Mouse (Mus musculus): ENCODE data around the gene Mfsd1.

Mfsd1 gene

GRCm38 (mm10) chr3:67618222-67618621, 35.7 kb downstream of the Mfsd1 start:
- no peak for DNase-seq (ENCODE audit: low spot score in 2 of 2)

GRCm38 (mm10) chr3:67624629-67625028, 42.1 kb downstream of the Mfsd1 start:
- no peak for DNase-seq (ENCODE audit: low spot score in 2 of 2)

DNA sequence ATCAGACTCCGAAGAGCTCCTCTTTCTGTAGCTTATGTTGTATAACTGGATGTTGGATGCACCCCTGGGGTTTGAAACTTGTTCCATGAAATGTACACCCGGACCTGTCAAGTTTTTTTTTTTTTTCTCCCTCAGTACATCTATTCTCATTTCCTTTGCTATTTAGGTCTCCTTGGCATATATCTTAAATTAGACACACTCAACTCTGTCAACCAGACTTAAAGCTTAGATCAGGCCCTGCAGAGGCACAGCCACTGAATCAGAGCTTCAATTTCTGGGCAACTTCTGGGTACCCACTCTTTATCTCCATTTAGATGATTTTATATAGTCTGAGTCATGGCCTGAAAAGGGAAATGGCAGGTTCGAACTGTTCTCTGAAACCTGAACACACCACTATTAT, 60.6 kb downstream of the Mfsd1 start:
- no peak for DNase-seq (ENCODE audit: low spot score in 2 of 2)

- DNase-seq (ENCODE audit: low spot score in 2 of 2), result no peak
Measured at GRCm38 (mm10) chr3:67645640-67646466, 63.3 kb downstream of the Mfsd1 start.
